Mouse (Mus musculus) thymus, adult 2 months (tissue): ENCODE data around the gene Cyth1. TPM values are rescaled to one million over a fixed set of nuclear protein-coding genes. Genes with fewer than 3 reads are reported as not detected.

Experiments used
- DNase-seq: peaks from one replicate; pipeline ENCODE4 v3.0.0; 2021
- H3K27ac ChIP-seq: fragments of 200-500 bp; 2 replicates; pipeline ENCODE4 v1.5.1; 2012; ENCODE audit warnings: low read length, control low read depth; ENCODE audit not compliant: control insufficient read depth, insufficient read depth
- H3K27me3 ChIP-seq: fragments of 200-500 bp; 2 replicates; pipeline ENCODE4 v1.6.1; 2012; ENCODE audit warnings: mild to moderate bottlenecking, low read length, moderate library complexity, mixed read lengths; ENCODE audit not compliant: control insufficient read depth, insufficient read depth
- H3K36me3 ChIP-seq: fragments of 200-500 bp; 2 replicates; pipeline ENCODE4 v1.6.1; 2012; ENCODE audit warnings: mild to moderate bottlenecking, low read length, moderate library complexity; ENCODE audit not compliant: control insufficient read depth, insufficient read depth
- H3K4me1 ChIP-seq: fragments of 200-500 bp; replicated peaks from 2 replicates; pipeline ENCODE4 v1.6.1; 2012; ENCODE audit warnings: low read length; ENCODE audit not compliant: control insufficient read depth, insufficient read depth
- H3K4me3 ChIP-seq: fragments of 200-500 bp; 2 replicates; pipeline ENCODE4 v1.5.1; 2012; ENCODE audit warnings: mild to moderate bottlenecking, low read length, control low read depth, moderate library complexity; ENCODE audit not compliant: control insufficient read depth, insufficient read depth
- CTCF ChIP-seq: fragments of 200-500 bp; IDR thresholded peaks from 2 replicates; pipeline ENCODE4 v1.5.1; 2012; ENCODE audit warnings: mild to moderate bottlenecking, control low read depth, low read length, moderate library complexity, borderline replicate concordance; ENCODE audit not compliant: control insufficient read depth, poor library complexity, insufficient read depth; ENCODE audit errors: extremely low read depth
- POLR2A ChIP-seq: fragments of 200-500 bp; IDR thresholded peaks from 2 replicates; pipeline ENCODE4 v1.6.1; 2012; ENCODE audit warnings: mild to moderate bottlenecking, low read length, control low read depth, moderate library complexity; ENCODE audit not compliant: control insufficient read depth, poor library complexity, insufficient read depth; ENCODE audit errors: extremely low read depth
- WGBS: fragments of 180-500 bp; shearing (Covaris S2); methylation state at CpG from one replicate; pipeline ENCODE4 v1.1.7; 2018; 5-methylcytosine and 5-hydroxymethylcytosine counted together
- polyA plus RNA-seq: library from polyadenylated mRNA; depleted of rRNA; stranded (reverse); fragments of >200 nt; gene quantifications from 2 replicates; pipeline ENCODE4 v1.2.3, GENCODE M21; 2012

Gene Cyth1
- polyA plus RNA-seq, 1 experiment, result 66.7 TPM

DNA sequence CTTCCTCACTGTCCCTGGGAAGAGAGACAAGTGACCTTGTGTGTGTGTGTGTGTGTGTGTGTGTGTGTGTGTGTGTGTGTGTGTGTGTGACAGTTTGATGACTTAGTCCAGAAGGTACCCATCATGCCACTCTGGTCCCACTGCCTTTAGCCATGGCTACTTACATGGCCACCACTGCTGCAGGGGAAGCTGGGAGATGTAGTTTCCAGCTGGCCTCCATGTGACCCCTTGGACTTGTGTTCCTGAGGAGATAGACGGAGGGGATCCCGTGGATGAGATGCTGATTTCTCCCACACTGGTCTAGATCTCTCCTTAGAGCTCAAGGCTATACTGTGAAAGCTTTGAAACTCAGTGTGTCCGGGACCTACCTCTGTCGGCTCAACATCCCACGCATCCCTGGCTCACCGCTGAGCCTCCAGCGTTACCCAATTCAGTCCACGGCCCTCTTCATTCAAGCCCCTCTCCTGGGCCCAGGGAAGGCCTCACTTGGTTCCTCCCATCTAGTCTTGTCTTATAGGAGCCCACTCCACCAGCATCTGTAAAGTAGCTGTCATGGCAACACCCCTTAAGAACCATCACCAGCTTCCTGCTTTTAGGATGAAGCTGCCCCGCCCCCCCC lies 115.2 kb downstream of the Cyth1 start:
- Histone ChIP-seq H3K27ac (no peak overlapping the region), H3K36me3 (no peaks in the 10 kb centered on the region), H3K4me1 (peaks cover 37% of the 10 kb centered on the region), H3K4me3 (no peak overlapping the region), H3K27me3 (no peaks in the 10 kb centered on the region)
- DNase-seq, result no peak
- TF ChIP-seq CTCF (no peak), POLR2A (no peak)
- WGBS, result 91% methylated on average over 9 of the region's 9 CpGs

DNA sequence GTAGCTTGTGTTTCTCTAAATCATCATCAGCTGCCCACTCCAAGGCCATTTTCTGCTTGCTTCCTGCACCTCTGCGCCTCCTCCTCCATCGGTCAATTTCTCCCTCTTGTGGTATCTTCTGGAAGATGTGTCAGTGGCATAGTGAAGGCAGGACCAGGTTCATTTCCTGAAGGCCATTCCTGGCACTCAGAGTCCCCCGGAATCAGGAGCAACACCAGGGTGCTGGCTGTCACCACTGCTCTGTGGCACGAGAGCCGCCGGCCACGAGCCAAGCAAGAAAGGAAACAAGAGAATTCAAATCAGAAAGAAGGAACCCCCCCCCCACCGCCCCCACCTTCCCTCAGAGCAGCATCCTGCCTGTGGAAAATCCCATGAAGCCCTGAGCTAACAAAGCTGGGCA lies 116.3 kb downstream of the Cyth1 start:
- 82% methylated on average over 8 of the region's 8 CpGs for WGBS
- Histone ChIP-seq H3K4me3 (no peak overlapping the region), H3K36me3 (no peaks in the 10 kb centered on the region), H3K27me3 (no peaks in the 10 kb centered on the region), H3K27ac (no peak overlapping the region), H3K4me1 (peaks cover 37% of the 10 kb centered on the region)
- DNase-seq, result no peak
- no peak for TF ChIP-seq CTCF
- no peak for TF ChIP-seq POLR2A

GRCm38 (mm10) chr11:118130534-118130933 lies 117.9 kb downstream of the Cyth1 start, which contains the start of gene Dnah17:
Gene Dnah17 (minus strand): TSS chr11:118130634.
- Histone ChIP-seq H3K27ac (no peak within 1 kb of the TSS; the same call in 1 of the 2 replicates), H3K27me3 (no peaks in the 10 kb centered on the region), H3K36me3 (no peaks in the 10 kb centered on the region), H3K4me3 (no peak within 1 kb of the TSS), H3K4me1 (peaks cover 30% of the 10 kb centered on the region)
- no peak for TF ChIP-seq CTCF
- TF ChIP-seq POLR2A, result no peak
- 91% methylated on average over 7 of the region's 7 CpGs for WGBS
- DNase-seq, result no peak

DNA sequence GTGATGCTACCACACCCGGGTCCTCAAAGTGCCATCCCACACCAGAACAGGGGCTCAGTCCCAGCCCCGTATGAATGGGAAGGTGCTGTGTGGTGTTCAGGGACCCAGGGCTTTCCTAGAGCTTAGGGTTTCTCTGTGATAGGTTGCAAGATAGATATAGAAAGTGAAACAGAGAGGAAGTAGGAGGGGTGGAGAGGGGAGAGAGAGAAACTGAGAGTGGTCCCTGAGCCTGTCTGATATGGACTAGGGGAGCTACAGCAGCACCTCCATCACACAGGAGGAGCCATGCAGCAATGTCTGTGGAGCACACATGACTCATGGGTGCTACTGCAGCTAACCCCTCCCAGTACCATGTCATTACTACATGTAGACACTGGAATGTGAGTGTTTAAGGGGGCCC lies 118.6 kb downstream of the Cyth1 start:
- Histone ChIP-seq H3K27ac (no peak overlapping the region; the same call in 1 of the 2 replicates), H3K27me3 (no peaks in the 10 kb centered on the region)

DNA sequence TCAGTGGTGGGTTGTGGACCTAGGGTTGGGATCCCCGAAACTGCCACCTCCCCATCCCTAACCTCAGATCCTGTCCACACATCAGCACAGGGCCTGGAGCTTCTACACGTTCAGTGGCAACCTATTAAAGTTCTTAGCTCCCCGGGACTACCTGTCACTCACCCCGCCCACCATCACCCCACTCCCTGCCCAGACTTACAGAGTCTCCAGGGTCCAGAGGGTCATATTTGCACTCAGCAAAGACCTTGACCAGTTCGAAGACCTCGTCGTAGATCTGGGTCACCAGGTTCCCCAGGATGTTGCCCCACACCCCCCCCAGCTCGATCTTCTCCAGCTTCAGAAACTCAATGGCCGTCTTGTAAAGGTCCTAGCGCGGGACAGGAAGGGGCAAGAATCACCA lies 126.8 kb downstream of the Cyth1 start:
- TF ChIP-seq CTCF (no peak), POLR2A (no peak)
- no peaks in the 10 kb centered on the region for H3K27me3 ChIP-seq
- 95% methylated on average over 11 of the region's 11 CpGs for WGBS

More for the DNA sequence above, 118.6 kb downstream of the Cyth1 start:
- Histone ChIP-seq H3K36me3 (no peaks in the 10 kb centered on the region), H3K4me3 (no peak overlapping the region), H3K4me1 (peaks cover 23% of the 10 kb centered on the region)
- WGBS, result 41% methylated on average over 2 of the region's 2 CpGs
- DNase-seq, result no peak
- TF ChIP-seq POLR2A (no peak), CTCF (no peak)

DNA sequence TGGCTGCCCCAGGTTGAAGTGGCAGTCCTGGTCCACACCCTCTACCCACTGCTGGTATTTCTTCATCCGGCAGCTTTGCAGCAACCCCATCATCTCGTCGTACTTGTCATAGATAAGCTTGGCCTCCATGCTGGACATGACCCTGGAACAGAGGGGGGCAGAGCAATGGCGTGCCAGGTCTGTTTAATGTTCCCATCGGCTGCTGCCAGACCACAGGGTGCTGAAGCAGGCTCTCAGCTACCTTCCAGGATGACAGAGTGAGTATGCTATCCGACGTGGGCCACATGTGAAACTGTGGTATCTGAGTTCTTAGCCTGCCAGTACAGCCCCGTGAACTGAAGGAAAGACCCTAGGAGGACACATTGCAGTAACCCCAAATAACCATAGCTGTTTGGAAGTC lies 129.6 kb downstream of the Cyth1 start:
- H3K4me1 ChIP-seq, result peaks cover 13% of the 10 kb centered on the region
- TF ChIP-seq CTCF, result no peak
- no peak for TF ChIP-seq POLR2A
- no peaks in the 10 kb centered on the region for H3K27me3 ChIP-seq
- no peak for DNase-seq
- WGBS, result 93% methylated on average over 8 of the region's 8 CpGs
- no peaks in the 10 kb centered on the region for H3K36me3 ChIP-seq
- H3K27ac ChIP-seq, result no peak overlapping the region
- H3K4me3 ChIP-seq, result no peak overlapping the region

More for the DNA sequence above, 126.8 kb downstream of the Cyth1 start:
- H3K4me3 ChIP-seq, result no peak overlapping the region
- no peaks in the 10 kb centered on the region for H3K4me1 ChIP-seq
- DNase-seq, result no peak
- no peaks in the 10 kb centered on the region for H3K36me3 ChIP-seq
- no peak overlapping the region for H3K27ac ChIP-seq
